Mouse (Mus musculus) mature B cell (primary cell): ENCODE results near the gene Ercc2.

Experiments
- in situ Hi-C: fragments of 300-500 bp; cut with MboI; formaldehyde crosslinking; loops from 2 replicates; pipeline ENCODE4 v1.14.3; 2019

Ercc2 gene

DNA sequence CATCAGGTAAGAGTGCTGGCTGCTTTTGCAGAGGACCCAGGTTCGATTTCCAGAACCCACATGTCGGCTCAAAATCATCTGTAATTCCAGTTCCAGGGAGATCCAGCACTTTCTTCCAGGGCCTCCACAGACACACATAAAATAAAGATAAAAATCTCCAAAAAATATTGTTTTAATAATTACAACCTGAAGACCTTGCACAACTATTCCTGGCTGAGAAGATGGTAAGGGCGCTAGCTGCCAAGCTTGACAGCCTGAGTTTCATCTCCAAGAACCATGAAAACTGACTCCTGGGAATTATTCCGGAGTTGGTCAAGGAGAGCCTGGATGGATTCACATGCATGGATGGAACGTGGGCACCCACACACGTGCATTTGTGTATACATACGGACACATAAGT is 22.7 kb downstream of the Ercc2 start, which contains the start of gene Ckm:
Gene Ckm, plus strand, starts transcription at position 301 of the 400 bp plus-strand sequence.
- in situ Hi-C loops = no loop called here

GRCm38 (mm10) chr7:19405417-19405816 is 23.6 kb downstream of the Ercc2 start:
- in situ Hi-C loops = no loop called here

GRCm38 (mm10) chr7:19409753-19410152 is 27.9 kb downstream of the Ercc2 start:
- in situ Hi-C loops = no loop called here

- in situ Hi-C loops = no loop called here
Observed at GRCm38 (mm10) chr7:19410766-19411344, 29.0 kb downstream of the Ercc2 start.

DNA sequence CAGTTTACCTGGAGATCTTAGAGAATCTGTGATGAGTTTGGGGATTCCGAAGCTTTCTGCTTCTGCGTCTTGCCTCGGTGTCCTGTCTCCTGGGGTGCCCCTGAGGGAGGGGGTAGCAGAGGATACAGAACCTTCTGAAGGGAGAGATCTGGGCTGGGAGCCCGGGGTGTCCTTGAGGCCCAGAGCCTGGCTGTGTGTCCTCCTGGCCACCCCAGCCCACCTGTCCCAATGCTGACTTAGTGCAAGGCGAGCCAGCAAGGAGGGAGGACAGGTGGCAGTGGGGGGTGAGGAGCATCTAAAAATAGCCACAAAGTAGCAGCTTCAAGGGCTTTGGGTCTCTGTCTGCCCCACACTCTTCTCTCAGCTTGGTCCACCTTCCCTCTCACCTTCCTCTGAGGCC is 30.0 kb downstream of the Ercc2 start:
- in situ Hi-C loops = no loop called here

GRCm38 (mm10) chr7:19413525-19413924 is 31.7 kb downstream of the Ercc2 start:
- in situ Hi-C loops = no loop called here

- in situ Hi-C loops = no loop called here
Observed at GRCm38 (mm10) chr7:19416590-19416989, 34.8 kb downstream of the Ercc2 start.

DNA sequence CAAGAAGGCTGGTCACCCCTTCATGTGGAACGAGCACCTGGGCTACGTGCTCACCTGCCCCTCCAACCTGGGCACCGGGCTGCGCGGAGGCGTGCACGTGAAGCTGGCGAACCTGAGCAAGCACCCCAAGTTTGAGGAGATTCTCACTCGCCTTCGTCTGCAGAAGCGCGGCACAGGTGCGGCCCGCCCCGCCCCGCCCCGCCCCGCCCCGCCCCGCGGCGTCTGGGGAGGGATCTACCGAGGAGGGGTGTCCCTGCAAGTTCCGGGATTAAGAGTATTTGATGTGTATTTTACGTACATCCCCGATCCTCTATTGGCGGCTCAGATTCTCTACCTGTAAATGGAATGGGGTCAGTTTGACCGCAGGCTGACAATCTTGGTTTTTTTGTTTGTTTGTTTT is 38.3 kb downstream of the Ercc2 start:
- in situ Hi-C loops = no loop called here

- in situ Hi-C loops = no loop called here
Observed at GRCm38 (mm10) chr7:19420821-19421636, 39.2 kb downstream of the Ercc2 start.

DNA sequence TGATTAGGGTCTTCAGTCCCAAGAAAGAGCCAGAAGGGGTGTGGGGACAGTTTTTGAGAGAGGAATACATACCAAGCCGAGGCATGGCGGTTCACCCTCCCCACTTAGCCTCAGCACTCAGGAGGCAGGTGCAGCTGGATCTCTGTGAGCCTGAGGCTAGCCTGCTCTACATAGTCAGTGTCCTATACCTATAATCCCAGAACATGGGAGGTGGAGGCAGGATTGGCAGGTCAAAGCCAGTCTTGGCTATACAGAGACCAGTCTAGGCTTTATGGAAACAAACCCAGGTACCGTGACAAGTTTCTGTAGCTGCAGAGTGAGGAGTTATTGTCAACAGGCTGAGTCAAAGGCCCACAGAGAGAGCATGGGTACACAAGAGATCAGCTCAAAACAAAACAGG is 41.3 kb downstream of the Ercc2 start:
- in situ Hi-C loops = no loop called here

GRCm38 (mm10) chr7:19424051-19424450 is 42.2 kb downstream of the Ercc2 start:
- in situ Hi-C loops = no loop called here

GRCm38 (mm10) chr7:19426349-19426748 is 44.5 kb downstream of the Ercc2 start:
- in situ Hi-C loops = no loop called here

DNA sequence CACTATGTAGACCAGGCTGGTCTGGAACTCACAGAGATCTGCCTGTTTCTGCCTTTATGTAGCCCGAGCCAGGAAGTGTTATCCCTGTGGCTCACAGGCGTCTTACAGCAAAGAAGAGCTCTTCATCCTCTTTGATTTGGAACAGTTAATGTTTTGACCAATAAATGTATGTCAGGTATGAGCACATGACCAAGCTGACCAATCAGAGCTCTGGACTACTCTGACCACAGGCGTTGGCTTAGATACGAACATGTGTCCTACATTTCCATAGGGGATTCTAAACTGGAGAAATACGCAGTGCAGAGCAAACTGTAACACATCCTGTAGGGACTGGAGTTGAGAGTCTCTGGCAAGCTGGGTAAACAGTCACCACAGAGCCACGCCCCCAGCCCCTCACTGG is 45.1 kb downstream of the Ercc2 start:
- in situ Hi-C loops = no loop called here

- in situ Hi-C loops = no loop called here
Observed at GRCm38 (mm10) chr7:19427999-19428650, 46.3 kb downstream of the Ercc2 start.

DNA sequence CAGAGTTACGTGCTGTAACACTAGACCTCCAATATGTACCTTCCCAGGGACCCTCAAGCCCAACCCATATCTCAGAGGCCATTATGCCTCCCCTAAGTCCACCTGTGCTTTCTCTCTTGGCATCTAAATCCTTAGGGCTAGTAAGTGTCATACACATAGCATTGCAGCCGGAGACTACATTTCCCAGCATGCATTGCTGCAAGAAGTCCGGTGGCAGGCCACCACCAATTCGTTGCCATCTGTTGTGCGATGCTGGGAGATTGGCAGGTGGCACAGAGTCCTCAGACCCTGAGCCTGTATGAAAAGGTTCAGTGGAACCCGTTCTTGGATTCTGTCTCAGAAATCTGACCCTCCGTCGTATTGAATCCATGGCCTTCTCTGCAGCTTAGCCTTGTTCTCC is 47.9 kb downstream of the Ercc2 start:
- in situ Hi-C loops = no loop called here

- in situ Hi-C loops = no loop called here
Observed at GRCm38 (mm10) chr7:19430402-19430801, 48.6 kb downstream of the Ercc2 start.

DNA sequence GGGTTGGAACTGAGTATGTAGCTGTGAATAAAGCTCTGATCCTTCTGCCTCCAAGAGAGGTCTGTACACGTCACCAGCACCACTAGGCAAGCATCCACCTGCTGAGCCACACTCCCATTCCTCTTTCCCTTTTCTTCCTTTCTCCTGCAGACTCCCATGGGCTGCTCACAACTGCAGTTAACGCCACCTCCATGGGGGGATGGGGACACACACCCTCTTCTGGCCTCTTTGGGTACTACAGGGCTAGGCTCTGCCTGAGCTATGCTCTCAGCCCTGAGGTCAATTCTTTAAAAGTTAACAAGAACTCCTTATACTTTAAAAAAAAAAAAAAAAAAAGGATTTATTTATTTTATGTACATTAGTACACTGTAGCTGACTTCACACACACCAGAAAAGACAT is 50.7 kb downstream of the Ercc2 start:
- in situ Hi-C loops = no loop called here

DNA sequence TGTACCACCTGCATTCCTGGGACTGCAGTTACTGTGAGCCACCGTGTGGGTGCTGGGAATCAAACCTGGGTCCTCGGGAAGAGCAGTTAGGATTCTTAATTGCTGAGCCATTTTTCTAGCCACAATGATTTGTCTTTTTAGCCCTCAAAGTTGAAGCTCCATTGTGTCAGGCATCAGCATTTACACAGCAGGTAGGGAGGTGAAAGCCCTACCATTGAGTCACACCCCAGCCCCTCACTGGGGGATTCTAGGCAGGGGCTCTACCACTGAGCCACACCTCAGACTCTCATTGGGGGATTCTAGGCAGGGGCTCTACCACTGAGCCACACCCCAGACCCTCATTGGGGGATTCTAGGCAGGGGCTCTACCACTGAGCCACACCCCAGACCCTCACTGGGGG is 54.5 kb downstream of the Ercc2 start:
- in situ Hi-C loops = no loop called here

GRCm38 (mm10) chr7:19437048-19437447 is 55.2 kb downstream of the Ercc2 start:
- in situ Hi-C loops = no loop called here

DNA sequence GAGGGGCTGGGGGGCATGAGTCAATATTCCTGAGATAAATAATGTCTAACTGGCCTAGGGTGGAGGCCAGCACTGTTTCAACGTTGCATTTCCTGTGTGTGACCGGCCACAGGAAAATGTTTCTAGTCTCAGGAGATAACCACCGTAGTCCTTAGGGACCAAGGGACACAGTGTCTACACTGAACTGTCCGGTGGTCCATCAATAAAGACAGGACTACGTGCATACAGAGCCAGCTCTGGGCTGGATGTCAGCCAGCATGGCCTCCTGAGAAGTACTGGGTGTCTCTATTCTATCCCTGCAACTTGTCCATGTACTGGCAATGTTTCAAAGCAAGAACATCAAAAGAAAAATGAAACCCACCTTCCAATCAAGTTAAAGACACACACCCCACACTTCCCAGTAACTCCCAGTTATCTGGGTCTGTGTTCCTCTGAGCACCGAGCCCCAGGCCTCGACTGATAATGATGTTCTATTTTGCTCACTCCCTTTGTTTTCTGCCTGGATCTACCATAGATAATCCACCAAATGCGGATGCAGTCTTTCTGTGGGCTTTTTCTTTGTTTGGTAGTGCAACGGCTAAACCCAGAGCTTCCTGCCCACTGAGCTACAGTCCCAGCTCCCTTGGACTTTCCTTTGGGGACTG is 59.8 kb downstream of the Ercc2 start:
- in situ Hi-C loops = no loop called here

GRCm38 (mm10) chr7:19443344-19443743 is 61.5 kb downstream of the Ercc2 start:
- in situ Hi-C loops = no loop called here

GRCm38 (mm10) chr7:19444801-19445200 is 63.0 kb downstream of the Ercc2 start:
- in situ Hi-C loops = no loop called here
